ENCODE assay signal across 10 mouse cellular contexts in genomic region chr2:12294060-12294459, GRCm38 (mm10). TPM values are rescaled to one million over a fixed set of nuclear protein-coding genes. Genes with fewer than 3 reads are reported as not detected.
DNase-seq lines count a peak whose midpoint lies in the region; ATAC-seq lines count a peak whose summit lies in the region.
"Had no signal": no experiment of that assay in that cellular context is flagged by ENCODE, and none has a peak within 500 bp of the region (broad histone marks: within the 10 kb centered on the region; RNA-seq: fewer than 3 reads in every experiment).

No protein-coding gene starts in this region.

- DNase-seq in embryo, embryonic 11 days, result peak; percentile 22
- no peak for DNase-seq in embryo, embryonic 10 days (ENCODE audit: low spot score)
- peak; percentile 47 for DNase-seq in layer of hippocampus, adult 11-12 months (ENCODE audit: low spot score)
- DNase-seq in layer of hippocampus, postnatal 10 days (ENCODE audit: low spot score in 2 of 2), result no peak
- peak; percentile 60 for DNase-seq in NIH3T3 (ENCODE audit: low read depth)
- DNase-seq in adrenal gland, postnatal 25 days, result no peak
- DNase-seq: cerebellum, adult 11-12 months had no signal

- peak; percentile 93 to 95 for ATAC-seq in hematopoietic stem cell, adult 5-6 weeks (replicated peaks in 1 of 2; ENCODE audit: insufficient read depth in 1 of 2, low FRiP score in 2 of 2, low TSS enrichment in 1 of 2, low read depth in 1 of 2, poor library complexity in 2 of 2, severe bottlenecking in 2 of 2)
- no peak for ATAC-seq in CD4-positive, CD25-positive, alpha-beta regulatory T cell, adult 4 months
- ATAC-seq: forebrain, embryonic 14.5 days had no signal

RNA-seq across cellular contexts. Expression of gene Itga8, which starts 7.7 kb away (rescaled TPM):
- total RNA-seq in layer of hippocampus, postnatal 10 days (2021), result 10 to 100 TPM; 13.8 to 15.2 TPM
- 0.25 and 0.35 TPM in 2 replicates for total RNA-seq in hematopoietic stem cell, adult 5-6 weeks (2017)
- polyA plus RNA-seq in CD4-positive, CD25-positive, alpha-beta regulatory T cell, adult 4 months (2017; shearing (Covaris generic)), result not detected
- total RNA-seq in adrenal gland, postnatal 25 days (2021), result 13.0 and 20.0 TPM in 2 replicates

Comparison
In these comparisons a context has a peak if more than half of its experiments do, and no peak if none do; other contexts are left out.
1. DNase-seq: peak in embryo, embryonic 11 days (single experiment), layer of hippocampus, adult 11-12 months (single experiment) and NIH3T3 (single experiment); none in embryo, embryonic 10 days (single experiment), layer of hippocampus, postnatal 10 days (0 of 2) and adrenal gland, postnatal 25 days (single experiment).
2. RNA of gene Itga8, which starts 7.7 kb away (total RNA-seq): 13.0 to 20.0 TPM in adrenal gland, postnatal 25 days and 13.8 to 15.2 TPM in layer of hippocampus, postnatal 10 days; 0.25 to 0.35 TPM in hematopoietic stem cell, adult 5-6 weeks; every median in the first group is over 10 times any median in the second.